ENCODE assay signal across 8 mouse cellular contexts in the genomic region with DNA sequence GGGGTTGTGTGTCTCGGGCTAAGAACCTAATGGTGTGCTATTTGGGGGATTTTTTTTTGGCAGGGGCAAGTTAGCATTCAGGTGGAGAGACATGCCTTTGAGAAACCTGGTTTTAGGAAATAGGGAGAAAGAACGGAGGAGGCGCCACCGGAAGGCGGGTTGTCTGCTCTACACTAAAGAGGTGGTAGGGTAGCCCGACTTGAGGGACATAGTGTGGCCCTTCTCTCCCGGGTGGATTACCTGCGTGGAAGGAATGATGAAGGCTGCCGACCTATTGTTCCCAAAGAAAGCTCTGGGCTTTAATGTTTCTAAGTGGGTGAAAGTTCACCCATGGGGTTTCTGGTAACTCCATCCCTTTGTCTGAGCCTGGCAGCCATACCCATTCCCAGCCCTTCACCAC. TPM values are rescaled to one million over a fixed set of nuclear protein-coding genes. Genes with fewer than 3 reads are reported as not detected.
A peak's percentile ranks its signal among the peaks of the same experiment; 100 is the strongest.
DNase-seq lines count a peak whose midpoint lies in the region; ATAC-seq and TF ChIP-seq lines count a peak whose summit lies in the region.

No protein-coding gene starts in this region.

- H3K27me3 ChIP-seq in heart, embryonic 11.5 days (ENCODE audit: control insufficient read depth, insufficient read depth, low read length), result no peaks in the 10 kb centered on the region
- no peaks in the 10 kb centered on the region for H3K27me3 ChIP-seq in limb, embryonic 14.5 days (ENCODE audit: control insufficient read depth, insufficient read depth, low read length)
- H3K27me3 ChIP-seq in stomach, postnatal 0 days (ENCODE audit: control insufficient read depth, insufficient read depth, low read length), result no peaks in the 10 kb centered on the region

- peak; percentile 36 for DNase-seq in lung, adult 2 months
- no peak for DNase-seq in lung, postnatal 25 days (ENCODE audit: low spot score)
- peak; percentile 7 for DNase-seq in c-Kit-positive CD71-positive TER-119-positive erythroid progenitor cells, embryonic 14.5 days (ENCODE audit: low spot score)
- no peak for DNase-seq in limb, embryonic 14.5 days (ENCODE audit: low spot score)
- DNase-seq in stomach, postnatal 0 days (ENCODE audit: low spot score), result no peak
- no peak for DNase-seq in adrenal gland, postnatal 36 days

- 3% methylated on average over 9 of the region's 9 CpGs for WGBS in lung, adult 2 months
- WGBS in heart, embryonic 11.5 days (ENCODE audit: insufficient replicate concordance), result 1% methylated on average over 9 of the region's 9 CpGs
- WGBS in limb, embryonic 14.5 days, result 3% methylated on average over 9 of the region's 9 CpGs
- WGBS in stomach, postnatal 0 days, result 4% methylated on average over 9 of the region's 9 CpGs

- TF ChIP-seq POLR2A in lung, adult 2 months (IDR thresholded peaks at IDR 0.05; ENCODE audit: borderline replicate concordance, extremely low read depth, low read depth, low read length), result no peak
- TF ChIP-seq POLR2A in limb, embryonic 14.5 days (IDR thresholded peaks at IDR 0.05; ENCODE audit: borderline replicate concordance, extremely low read depth, insufficient read depth, insufficient read length), result no peak

- TF ChIP-seq EP300 in stomach, postnatal 0 days (optimal IDR thresholded peaks at IDR 0.05), result no peak

- H3K9ac ChIP-seq in heart, embryonic 11.5 days (ENCODE audit: low read depth, low read length), result peak overlapping the region; percentile 90
- H3K9ac ChIP-seq in limb, embryonic 14.5 days (ENCODE audit: low read depth, low read length, severe bottlenecking), result peak overlapping the region; percentile 90
- H3K9ac ChIP-seq in stomach, postnatal 0 days (ENCODE audit: low read length), result peak overlapping the region; percentile 83

- TF ChIP-seq CTCF in lung, adult 2 months (IDR thresholded peaks at IDR 0.05; ENCODE audit: insufficient read depth, low read length), result no peak
- no peak for TF ChIP-seq CTCF in stomach, postnatal 0 days (IDR thresholded peaks at IDR 0.05; ENCODE audit: low read depth)

- H3K4me1 ChIP-seq in lung, adult 2 months (ENCODE audit: control insufficient read depth, insufficient read depth, low read length), result peaks cover 16% of the 10 kb centered on the region
- peaks cover 30% of the 10 kb centered on the region for H3K4me1 ChIP-seq in heart, embryonic 11.5 days (ENCODE audit: control insufficient read depth, insufficient read depth, low read length)
- H3K4me1 ChIP-seq in limb, embryonic 14.5 days (ENCODE audit: control insufficient read depth, insufficient read depth, low read length), result peaks cover 7% of the 10 kb centered on the region; the same call in 1 of the 2 replicates
- H3K4me1 ChIP-seq in stomach, postnatal 0 days (replicated peaks; ENCODE audit: control insufficient read depth, insufficient read depth), result no peaks in the 10 kb centered on the region

- H3K36me3 ChIP-seq in heart, embryonic 11.5 days (ENCODE audit: control insufficient read depth, insufficient read depth, low read length), result no peaks in the 10 kb centered on the region
- H3K36me3 ChIP-seq in limb, embryonic 14.5 days (ENCODE audit: control insufficient read depth, insufficient read depth, low read length), result no peaks in the 10 kb centered on the region
- no peaks in the 10 kb centered on the region for H3K36me3 ChIP-seq in stomach, postnatal 0 days (ENCODE audit: control insufficient read depth, insufficient read depth, low read length)

- peak overlapping the region; percentile 66 for H3K4me3 ChIP-seq in lung, adult 2 months (replicated peaks; ENCODE audit: extremely low read depth, low read depth, low read length)
- H3K4me3 ChIP-seq in heart, embryonic 11.5 days (ENCODE audit: low read depth, low read length), result peak overlapping the region; percentile 87
- peak overlapping the region; percentile 85 for H3K4me3 ChIP-seq in limb, embryonic 14.5 days (replicated peaks; ENCODE audit: low read length)
- peak overlapping the region; percentile 81 for H3K4me3 ChIP-seq in stomach, postnatal 0 days (ENCODE audit: low read depth, low read length)

- peak overlapping the region; percentile 89 for H3K27ac ChIP-seq in heart, embryonic 11.5 days (ENCODE audit: low read depth, low read length)
- no peak overlapping the region for H3K27ac ChIP-seq in limb, embryonic 14.5 days (replicated peaks; ENCODE audit: low read depth, low read length)
- peak overlapping the region; percentile 80 for H3K27ac ChIP-seq in stomach, postnatal 0 days (replicated peaks)

- no peaks in the 10 kb centered on the region for H3K9me3 ChIP-seq in heart, embryonic 11.5 days (replicated peaks; ENCODE audit: control insufficient read depth, low read length)
- no peaks in the 10 kb centered on the region for H3K9me3 ChIP-seq in limb, embryonic 14.5 days (ENCODE audit: control insufficient read depth, low read length)
- no peaks in the 10 kb centered on the region for H3K9me3 ChIP-seq in stomach, postnatal 0 days (ENCODE audit: control insufficient read depth, low read length)

- H3K4me2 ChIP-seq in heart, embryonic 11.5 days, result peak overlapping the region; percentile 81
- peak overlapping the region; percentile 81 for H3K4me2 ChIP-seq in limb, embryonic 14.5 days (replicated peaks; ENCODE audit: low read depth, low read length, severe bottlenecking)
- H3K4me2 ChIP-seq in stomach, postnatal 0 days (replicated peaks; ENCODE audit: low read depth), result peak overlapping the region; percentile 89

- ATAC-seq in heart, embryonic 11.5 days (replicated peaks; ENCODE audit: insufficient number of reproducible peaks, low FRiP score, low TSS enrichment), result no peak
- no peak for ATAC-seq in limb, embryonic 14.5 days (ENCODE audit: low FRiP score, low read depth)
- no peak for ATAC-seq in stomach, postnatal 0 days (ENCODE audit: low FRiP score, low TSS enrichment)
- ATAC-seq in monocyte, adult 5-6 weeks (replicated peaks; ENCODE audit: insufficient number of reproducible peaks, low FRiP score, low TSS enrichment, poor library complexity, severe bottlenecking), result no peak

RNA-seq across cellular contexts. Expression of a gene that starts 0.9 kb away (rescaled TPM):
- polyA plus RNA-seq in lung, adult 2 months (2012; rRNA removed), result 29.4 and 37.9 TPM in 2 replicates
- polyA plus RNA-seq in heart, embryonic 11.5 days (2014; fragmentation: Nextera tagmentation; extraction: Ambion mirVana), result 76.1 and 93.0 TPM in 2 replicates
- polyA plus RNA-seq in limb, embryonic 14.5 days (2012; rRNA removed), result 26.1 and 31.6 TPM in 2 replicates
- 24.1 and 26.0 TPM in 2 replicates for polyA plus RNA-seq in limb, embryonic 14.5 days (2014; fragmentation: Nextera tagmentation; extraction: Ambion mirVana)
- 19.1 and 21.3 TPM in 2 replicates for polyA plus RNA-seq in stomach, postnatal 0 days (2015; fragmentation: Nextera tagmentation; extraction: Ambion mirVana)
- 100 to 1,000 TPM in 1 of 2 experiments, 10 to 100 TPM in 1; 86.1 to 156 TPM for total RNA-seq in adrenal gland, postnatal 36 days (2021)
- 23.5 to 81.5 TPM (median 37.7 TPM) in 3 replicates for total RNA-seq in monocyte, adult 5-6 weeks (2017)

Comparison
In these comparisons a context has a peak if more than half of its experiments do, and no peak if none do; other contexts are left out.
1. DNase-seq: peak in lung, adult 2 months (single experiment) and c-Kit-positive CD71-positive TER-119-positive erythroid progenitor cells, embryonic 14.5 days (single experiment); none in lung, postnatal 25 days (single experiment), limb, embryonic 14.5 days (single experiment), stomach, postnatal 0 days (single experiment) and adrenal gland, postnatal 36 days (0 of 2).
2. Peak in every context shown above with its lines, with median percentiles within 50 percentile points of each other: H3K4me3 ChIP-seq, H3K4me2 ChIP-seq and H3K9ac ChIP-seq.